Mouse (Mus musculus) mouse trophoblast stem cell (cell line): ENCODE data around the gene Gjc2.

ENCODE experiments used
- in situ Hi-C, 2 experiments: fragments of 300-500 bp; cut with MseI, MboI; formaldehyde crosslinking; loops; 2 replicates in 1 of 2; 3 replicates in 1 of 2; pipeline ENCODE4 v1.15.1; 2025

The Gjc2 gene

DNA sequence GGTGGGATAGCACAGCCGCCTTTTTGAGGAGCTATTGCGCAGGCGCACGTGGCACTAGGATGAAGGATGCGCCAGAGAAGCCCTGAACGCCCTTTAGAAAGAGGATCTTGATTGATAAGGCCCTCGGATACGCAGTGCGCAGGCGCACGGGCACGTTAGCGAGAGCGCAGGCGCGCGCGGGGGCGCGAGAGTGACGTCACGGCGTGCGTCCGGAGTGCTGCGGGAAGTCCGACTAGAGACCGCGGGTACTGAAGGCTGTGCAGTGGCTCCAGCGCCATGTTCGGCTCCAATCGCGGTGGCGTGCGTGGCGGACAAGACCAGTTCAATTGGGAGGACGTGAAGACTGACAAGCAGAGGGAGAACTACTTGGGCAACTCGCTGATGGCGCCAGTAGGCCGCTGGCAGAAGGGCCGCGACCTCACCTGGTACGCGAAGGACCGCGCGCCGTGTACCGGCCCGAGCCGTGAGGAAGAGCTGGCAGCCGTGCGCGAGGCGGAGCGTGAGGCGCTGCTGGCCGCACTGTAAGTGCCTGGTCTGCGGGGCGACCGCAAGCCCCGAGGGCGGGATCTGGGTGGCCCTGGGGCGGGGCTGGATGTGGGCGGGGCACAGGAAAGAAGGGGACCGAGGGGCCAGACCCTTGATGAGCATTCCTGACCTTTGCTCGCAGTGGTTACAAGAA lies 25.3 kb upstream of the Gjc2 start, which contains the start of gene 2310033P09Rik:
Gene 2310033P09Rik, plus strand, starts transcription at position 169 of the 679 bp plus-strand sequence.
- in situ Hi-C loops, result no loop called here

DNA sequence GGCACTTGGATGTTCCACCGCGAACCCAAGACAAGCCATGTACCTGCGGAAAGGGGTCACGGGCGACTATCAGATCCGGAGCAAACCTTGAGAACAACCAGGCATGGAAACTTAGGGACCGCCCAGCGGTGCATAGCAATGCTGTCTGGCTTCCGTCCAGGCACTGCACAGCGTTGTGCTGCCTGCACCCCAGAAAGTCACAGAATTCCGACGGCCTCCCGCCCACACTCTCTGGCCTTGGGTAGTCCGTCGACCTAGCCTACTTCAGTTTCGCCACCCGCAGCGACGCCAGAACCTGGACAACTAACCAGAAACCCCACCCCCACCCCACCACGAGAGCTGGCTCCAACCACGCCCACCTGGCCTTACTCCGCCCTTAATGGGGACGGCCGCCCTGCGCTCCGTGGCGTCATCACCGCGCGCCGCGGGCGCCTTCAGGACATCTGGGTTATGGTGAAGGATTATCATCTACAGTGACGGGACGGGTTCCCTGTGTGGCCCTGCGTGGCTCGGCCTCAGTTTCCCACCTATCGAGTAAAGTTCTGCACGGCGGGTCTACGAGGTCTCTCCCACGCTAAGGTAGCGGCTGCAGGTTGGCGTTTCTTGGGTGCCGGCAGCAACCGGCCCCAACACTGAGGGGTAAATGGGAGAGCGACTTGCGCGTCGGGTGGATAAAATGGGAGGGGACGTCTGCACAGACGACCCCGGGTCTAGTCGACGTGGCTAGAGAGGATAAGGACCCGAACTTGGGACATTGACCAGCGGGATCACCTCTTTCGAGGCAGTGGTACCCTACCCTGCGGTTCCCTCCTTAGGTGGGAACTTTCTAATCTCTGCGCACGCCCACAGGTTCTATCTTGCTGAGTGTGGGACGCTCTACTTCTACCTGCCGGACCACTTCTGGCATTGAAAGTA lies 19.3 kb upstream of the Gjc2 start, which contains the start of gene Mrpl55:
Gene Mrpl55, plus strand, starts transcription at position 406 of the 915 bp plus-strand sequence.
- in situ Hi-C loops, result no loop called here

DNA sequence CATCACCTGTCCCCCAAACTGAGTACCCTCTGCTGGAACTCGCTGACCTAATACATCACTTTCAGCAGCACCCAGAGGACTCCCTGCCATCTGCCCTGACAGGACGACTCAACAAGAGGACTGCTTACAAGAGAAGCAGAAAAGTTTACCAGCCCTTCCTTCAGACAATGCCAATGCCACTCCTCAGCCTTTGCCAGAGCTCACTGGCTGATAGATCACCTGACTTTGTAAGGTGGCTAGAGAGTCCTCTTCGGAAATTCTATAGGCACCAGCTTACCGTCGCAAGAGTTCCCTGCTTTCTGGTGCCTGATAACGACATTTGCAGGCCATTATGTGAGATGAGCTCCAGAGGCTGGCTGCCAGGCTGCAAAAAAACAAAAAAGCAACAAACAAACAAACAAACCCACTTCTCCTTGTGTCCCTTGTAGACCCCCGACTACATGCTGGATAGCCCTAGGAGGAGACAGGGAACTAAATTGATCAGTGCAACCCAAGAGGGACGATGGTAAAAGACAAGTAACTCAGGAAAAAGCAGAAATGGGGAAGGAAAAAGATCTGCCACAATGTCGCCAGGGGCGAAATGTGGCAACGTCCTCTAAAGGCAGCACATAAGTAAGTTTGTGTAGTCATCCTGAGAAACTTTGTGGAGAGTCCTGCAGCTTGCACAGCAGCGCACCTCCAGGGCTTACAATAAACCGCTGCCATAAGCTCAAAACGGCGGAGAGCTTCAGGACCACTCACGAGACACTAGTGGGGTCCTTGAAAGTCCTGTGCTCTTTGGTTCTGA lies 18.4 kb upstream of the Gjc2 start:
- in situ Hi-C loops, result no loop called here

DNA sequence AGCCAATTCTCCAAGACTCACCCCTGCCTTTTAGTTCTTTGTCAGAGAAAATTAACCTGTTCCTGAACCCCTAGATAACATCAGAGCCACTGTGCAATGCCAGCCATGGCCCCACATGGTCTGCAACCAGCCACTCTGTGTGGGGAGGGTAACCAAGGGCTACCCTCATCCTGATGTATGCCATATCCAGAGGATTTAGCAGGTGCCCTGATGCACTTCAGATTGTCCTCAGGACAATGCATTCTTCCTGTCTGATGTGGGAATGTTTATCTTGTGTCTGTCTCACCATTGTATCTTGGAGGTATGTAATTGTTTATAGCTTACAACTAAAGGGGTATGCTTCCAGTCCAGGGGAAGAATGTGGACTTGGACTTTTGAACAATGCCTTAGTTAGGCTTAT lies 13.2 kb upstream of the Gjc2 start:
- in situ Hi-C loops, result no loop called here

DNA sequence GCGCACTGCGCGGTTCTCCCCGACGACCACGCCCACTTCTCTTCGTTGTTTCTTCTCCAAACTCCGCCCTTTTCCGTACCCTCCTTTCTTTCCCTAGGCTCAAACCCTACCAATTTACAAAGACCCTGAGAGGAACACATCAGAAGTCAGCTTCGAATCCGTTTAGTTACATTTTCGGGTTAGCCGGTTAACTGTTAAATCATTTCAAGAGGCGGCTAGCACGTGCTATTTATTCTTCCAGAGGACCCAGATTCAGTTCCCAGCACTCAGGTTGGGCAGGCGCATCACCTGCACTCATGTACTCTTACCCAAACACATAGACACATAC lies 9.0 kb upstream of the Gjc2 start, which contains the start of gene Guk1:
Gene Guk1, minus strand, starts transcription at position 154 of the 328 bp plus-strand sequence.
- in situ Hi-C loops, result no loop called here

DNA sequence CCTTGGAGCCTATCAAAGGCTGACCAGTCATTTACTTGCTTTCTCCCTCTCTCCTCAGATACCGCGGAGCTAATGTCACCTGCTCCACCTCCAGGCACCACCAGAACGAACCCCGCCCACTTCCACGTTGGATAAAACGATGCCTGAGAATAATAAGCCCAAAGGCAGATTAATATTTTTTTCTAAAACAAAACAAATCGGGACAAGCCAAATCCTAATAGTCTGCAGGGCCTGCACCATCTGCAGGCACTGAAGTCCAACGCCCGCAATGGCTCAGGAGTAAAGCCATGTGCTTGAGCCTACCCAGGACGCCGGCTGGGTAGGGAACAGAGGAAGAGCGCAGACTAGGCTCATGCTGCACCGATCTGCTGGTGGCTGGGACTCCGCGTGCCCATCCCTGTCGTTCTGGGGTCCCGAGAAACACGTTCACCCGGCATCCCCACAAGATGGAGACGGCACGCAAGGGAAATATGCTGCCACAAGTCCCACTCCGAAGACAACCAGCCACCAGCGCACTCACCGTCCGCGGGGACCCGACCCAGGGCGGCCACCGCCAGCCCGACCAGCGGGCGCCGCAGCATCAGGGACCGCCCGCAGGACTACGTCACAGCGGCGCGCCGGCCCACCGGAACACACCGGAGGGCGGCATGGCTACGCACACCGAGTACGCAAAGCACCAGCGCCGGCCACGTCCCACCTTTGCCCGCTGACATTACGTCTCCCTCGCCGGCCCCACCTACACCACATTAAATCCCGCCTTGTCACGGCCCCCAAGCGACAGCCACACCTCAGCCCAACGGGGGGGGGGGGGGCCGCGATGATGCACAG lies 8.4 kb upstream of the Gjc2 start:
- in situ Hi-C loops, result no loop called here

DNA sequence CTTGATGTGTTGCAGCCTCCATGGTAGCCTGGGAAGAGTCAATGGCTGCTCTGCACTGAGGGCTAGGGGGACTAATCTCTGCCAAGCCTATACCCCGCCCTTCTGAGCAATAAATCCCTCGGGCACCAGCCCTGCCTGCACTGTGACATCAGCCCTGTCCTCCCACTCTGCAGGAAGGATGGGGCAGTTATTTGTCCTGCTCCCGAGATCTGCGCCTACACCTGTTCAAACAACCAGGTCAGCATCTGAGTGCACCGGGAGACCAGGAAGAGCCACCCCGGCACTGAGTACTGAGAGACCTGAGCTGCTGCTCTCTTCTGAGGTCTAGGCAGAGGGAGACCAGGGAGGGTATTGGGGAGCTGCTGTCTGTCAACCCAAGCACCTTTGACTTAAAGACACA lies 4.7 kb upstream of the Gjc2 start:
- in situ Hi-C loops, result loop anchor here in 1 of 2 experiments (10.0 kb wide), 1 partner anchor 93 kb away; no protein-coding TSS in a partner anchor

DNA sequence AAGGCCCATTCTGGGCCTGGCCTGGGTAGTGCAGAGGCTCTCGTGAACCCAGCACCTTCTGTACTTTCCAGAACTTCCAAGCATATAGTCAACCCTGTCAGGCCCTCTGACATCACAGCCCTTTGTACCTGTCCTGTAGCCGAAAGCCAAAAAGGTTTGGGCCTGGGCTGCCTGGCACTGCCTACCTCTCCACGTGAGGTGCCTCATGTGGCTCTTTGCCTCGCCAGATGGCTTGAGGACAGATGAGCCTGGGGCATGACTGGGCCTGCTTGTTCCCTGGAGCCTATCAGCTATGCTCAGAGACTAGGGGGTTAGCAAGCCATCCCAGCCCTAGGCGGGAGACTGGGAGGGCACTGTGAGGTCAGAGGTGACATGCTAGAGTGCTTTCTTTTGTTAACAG lies 2.5 kb upstream of the Gjc2 start:
- in situ Hi-C loops, result loop anchor here in 1 of 2 experiments (10.0 kb wide), 1 partner anchor 91 kb away; no protein-coding TSS in a partner anchor

DNA sequence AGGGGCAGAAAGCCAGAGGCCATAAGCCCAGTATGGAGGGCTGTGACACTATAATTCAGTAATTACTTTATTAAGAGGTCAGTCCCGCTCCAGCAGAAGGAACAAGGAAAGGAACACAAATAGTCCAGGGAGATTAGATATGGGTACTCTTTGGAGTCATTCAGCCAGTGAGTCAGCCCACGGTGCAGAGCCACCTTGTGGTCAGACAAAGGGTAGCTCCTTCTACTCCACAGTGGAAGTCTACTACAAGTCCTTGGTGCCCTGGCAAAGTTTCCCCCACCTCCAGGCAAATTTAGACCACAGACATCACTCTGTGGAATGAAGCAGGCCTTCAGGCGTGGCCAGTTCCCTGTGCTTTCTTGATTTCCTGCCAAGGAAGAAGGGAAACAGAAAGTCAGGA lies 808 bp upstream of the Gjc2 start:
- in situ Hi-C loops, result loop anchor here in 1 of 2 experiments (10.0 kb wide), 1 partner anchor 89 kb away; no protein-coding TSS in a partner anchor

DNA sequence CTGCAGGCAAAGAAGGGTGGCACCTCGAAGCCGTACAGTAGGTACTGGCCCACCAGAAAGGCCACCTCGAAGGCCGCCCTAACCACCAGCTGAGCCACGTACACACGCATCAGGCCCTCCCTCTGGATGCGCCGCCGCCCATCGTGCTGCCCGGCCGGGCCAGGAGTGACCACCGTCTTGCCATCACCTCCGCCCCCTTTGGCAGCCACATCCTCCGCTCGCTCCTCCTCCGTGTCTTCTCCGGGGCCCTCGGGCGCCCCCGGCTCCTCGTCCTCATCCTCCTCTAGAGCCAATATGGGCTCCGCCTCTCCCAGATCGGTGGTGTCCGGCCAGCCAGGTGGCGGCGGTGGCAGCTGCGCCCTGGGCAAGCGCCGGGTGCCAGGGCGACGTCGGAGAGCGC lies 6.1 kb downstream of the Gjc2 start:
- in situ Hi-C loops, result no loop called here

DNA sequence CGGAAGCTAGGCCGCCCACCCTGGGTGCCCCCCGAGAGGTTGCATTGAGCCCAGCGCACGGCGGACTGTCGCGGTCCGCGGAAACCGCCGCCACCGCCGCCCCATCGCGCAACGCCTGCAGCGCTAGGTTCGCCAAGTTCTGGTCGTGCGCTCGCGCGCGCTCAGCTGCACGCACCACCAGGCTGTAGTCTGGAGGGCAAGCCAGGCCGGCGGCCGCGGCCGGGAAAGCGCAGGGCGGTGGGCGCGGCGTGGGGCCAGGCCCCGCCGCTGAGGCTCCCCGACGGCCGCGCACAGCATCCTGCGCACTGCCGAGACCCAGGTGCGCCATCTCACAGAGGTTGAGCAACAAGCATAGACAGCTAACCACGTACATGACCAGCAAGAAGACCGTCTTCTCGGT lies 6.5 kb downstream of the Gjc2 start:
- in situ Hi-C loops, result no loop called here

DNA sequence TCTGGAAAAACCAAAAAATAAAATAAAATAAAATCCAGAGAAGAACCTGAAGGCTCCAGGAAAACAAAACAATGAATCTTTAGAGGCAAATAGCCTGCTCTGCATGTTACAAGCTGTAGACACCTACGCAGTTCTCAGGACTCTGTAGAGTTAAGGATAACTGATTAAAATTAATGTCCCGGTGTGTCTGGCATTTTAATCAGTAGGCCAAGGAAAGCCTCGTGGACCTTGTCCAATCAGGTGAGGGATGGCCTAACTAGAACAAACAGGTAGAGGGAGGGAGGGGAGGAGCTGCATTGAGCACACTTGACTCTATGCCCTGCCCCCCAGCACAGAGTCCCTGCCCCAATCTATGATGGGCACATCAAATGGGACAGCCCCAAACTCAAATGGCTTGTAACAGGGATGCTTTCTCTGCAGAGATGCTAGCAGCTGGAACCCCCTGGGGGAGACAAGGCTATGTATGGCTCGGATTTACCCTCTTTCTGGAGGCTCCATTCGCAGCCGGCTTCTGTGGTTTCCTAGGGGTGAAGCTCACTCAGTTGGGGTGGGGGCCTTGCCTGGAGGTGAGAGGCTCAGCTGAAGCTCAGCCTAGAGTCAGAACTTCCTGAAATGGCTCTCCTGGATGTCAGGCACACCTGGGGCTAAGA lies 8.7 kb downstream of the Gjc2 start:
- in situ Hi-C loops, result no loop called here

DNA sequence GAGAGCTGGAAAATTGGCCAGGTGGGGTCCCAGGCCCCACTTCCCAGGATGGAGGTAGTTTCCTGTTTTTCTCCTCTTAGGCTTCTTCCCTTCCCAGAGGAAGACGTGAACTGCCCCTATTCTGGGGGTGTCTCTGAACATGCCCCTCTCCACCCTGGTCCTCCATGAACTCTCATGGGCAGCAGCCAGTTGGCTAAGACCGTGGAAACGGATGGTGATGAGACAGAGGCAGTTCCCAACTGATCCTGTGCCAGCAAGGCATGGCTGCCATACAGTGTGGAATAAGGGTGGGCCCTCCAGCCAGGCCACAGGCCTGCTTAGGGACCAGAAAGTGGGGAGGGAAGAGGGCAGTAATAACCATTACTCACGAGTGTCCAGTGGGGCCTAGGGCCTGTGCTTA lies 12.5 kb downstream of the Gjc2 start:
- in situ Hi-C loops, result no loop called here

DNA sequence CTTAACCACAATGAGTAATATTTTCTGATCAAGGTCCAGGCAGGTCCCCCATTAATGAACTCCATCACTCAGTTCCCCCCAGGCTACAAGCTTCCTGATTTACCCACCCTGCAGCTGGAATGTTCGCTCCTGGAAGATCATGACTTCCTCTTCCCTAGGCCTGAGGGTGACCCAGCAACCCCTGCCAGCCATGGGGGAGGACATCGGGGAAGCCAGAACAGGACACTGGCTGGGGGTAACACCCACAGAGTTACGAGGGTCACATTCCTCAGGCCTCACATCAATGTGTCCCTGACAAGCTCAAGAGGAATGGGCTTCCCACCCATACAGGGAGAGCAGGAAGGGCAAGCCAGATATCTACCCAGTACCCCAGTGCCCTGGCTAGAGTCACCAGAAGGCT lies 13.2 kb downstream of the Gjc2 start:
- in situ Hi-C loops, result no loop called here

DNA sequence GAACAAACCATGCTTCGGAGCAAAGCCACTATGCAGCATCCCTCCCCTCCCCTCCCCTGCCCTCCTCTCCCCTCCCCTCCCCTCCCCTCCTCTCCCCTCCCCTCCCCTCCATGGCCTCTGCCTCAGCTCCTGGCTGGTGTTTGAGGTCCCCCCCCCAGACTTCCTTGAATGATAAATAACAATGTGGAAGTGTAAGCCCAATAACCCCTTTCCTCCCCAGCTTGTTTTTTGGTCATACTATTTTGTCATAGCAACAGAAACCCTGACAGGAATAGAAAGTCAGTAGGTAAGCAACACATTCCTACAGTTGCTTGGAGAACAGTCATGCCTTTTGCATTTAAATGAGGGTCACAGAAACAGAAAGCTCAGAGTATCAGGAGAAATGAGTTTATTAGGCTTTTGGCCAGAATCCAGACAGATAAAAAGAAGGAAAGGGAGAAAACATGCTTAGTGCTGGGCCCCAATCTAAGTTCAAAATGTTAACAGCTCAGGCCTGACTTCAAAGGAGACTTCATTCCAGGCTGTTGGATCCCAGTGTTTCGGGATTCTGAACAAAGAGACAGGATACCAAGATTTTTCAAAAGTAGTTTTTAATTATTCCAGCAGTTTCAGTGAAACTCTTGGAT lies 17.3 kb downstream of the Gjc2 start:
- in situ Hi-C loops, result no loop called here

DNA sequence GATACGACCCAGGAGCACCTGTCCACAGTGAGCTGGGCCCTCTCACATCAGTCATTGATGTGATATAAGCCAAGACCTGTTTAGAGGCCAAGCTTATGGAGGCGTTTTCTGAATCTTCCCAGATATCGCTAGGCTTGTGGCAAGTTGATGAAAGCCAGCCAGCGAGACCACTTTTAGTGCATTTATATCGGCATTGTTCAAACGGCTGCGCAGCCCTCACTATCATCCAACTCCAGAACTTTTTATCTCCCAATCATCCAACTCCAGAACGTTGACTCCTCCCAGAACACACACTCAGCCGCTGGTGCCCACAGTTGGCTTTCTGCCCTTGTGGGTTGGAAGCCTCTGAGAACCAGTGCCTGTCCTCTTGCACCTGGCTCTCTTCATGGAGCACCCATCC lies 18.6 kb downstream of the Gjc2 start:
- in situ Hi-C loops, result no loop called here

DNA sequence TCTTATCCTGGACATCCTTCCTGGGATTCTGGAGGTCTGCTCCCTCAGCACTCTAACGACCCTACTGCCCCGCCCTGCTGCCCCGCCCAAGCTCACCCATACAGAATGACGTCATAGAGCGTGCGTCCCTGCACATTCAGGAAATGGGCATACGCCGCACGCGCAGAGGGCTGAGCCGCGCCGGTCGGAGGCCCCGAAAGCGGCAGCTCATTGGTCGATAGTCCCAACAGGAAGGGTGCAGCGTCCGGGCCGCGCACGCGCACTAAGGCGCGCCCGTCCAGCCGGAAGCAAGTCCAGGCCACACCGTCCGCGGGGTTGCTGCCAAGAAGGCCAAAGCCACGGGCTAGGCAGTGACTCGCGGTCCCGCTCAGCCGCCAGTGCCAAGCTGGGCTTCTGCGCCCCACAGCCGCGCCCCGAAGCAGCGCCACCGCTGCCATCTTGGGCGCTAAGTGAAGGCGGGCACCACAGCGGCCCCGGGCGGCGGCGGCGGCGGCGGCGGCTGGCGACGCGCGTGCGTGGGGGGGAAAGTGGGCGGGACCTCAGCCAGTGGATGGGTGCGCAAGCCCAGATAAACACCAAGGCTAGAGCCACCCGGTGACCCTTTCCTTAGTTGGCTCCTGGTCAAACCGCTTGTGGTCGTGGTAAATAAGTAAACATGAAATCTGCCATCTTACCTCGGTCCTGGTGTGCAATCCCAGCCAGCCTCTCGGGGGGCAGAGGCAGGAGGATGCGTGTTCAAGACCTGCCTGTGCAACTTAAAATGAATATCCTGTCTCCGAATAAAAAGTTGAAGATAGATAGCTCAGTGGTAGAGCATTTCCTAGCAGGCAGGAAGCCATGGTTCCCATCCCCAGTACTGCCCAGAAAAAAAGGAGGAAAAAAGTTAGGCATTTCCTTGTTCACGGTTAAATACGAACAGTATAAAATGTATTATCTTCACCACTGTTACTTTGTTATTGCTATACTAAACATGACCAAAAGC lies 19.5 kb downstream of the Gjc2 start, which contains the start of gene Iba57:
Gene Iba57, minus strand, starts transcription at position 485 of the 982 bp plus-strand sequence.
- in situ Hi-C loops, result no loop called here

DNA sequence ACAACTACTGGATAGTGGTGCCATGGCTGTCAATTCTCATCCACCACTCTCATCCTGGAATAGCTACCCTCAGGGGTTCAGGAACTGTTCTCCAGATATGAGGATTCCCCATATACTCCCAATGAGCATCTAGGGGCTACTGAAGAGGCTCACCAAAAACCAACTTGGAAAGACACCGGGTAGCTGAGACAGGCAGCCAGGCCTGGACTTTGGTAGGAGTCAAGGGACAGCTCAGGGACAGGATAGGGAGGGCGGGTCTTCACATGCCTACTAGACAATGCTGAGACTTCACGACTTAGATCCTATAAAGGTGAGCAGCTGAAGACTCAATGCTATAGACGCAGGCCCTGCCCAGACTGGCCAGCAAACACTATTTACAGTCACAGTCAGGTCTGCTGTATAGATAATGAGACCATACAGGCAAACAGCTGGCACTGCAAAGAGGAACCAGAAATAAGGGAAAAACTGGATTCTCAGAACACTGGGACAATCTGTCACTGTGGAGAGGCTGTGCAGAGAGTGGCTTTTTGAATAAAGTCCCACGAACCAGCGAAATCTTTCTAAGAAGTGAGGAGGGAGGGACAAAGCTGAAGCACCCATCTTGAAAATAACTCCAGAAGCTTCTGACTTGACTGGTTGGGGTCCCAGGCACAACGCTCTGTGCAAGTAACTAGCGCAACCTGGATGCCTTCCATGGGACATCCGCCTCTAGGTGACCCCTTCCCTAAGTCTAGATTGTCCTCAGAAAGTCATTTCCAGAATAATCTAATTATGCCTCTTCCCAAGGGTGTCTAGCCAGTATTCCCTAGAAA lies 20.4 kb downstream of the Gjc2 start:
- in situ Hi-C loops, result no loop called here
